Mouse (Mus musculus): ENCODE data around the gene Pdk2.

GRCm38 (mm10) chr11:95075197-95076040, 34.3 kb upstream of the Pdk2 start:
- no peak; the same call in 1 of the 2 replicates for TF ChIP-seq CTCF (IDR thresholded peaks at IDR 0.05; ENCODE audit: low read depth)
- no peak for TF ChIP-seq EP300 (IDR thresholded peaks at IDR 0.05; ENCODE audit: low read depth)
